In genomic region chr2:6882236-6882885, GRCm38 (mm10) we compare ENCODE assay signal across 14 mouse cellular contexts.
A peak's percentile ranks its signal among the peaks of the same experiment; 100 is the strongest.
DNase-seq lines count a peak whose midpoint lies in the region; ATAC-seq lines count a peak whose summit lies in the region.
"Had no signal": no experiment of that assay in that cellular context is flagged by ENCODE, and none has a peak within 500 bp of the region (broad histone marks: within the 10 kb centered on the region; RNA-seq: fewer than 3 reads in every experiment).

No protein-coding gene starts in this region.

- H3K9me3 ChIP-seq in neural tube, embryonic 11.5 days (ENCODE audit: control insufficient read depth, low read length): no peaks in the 10 kb centered on the region
- H3K9me3 ChIP-seq in hindbrain, embryonic 13.5 days: no peaks in the 10 kb centered on the region
- H3K9me3 ChIP-seq in midbrain, embryonic 16.5 days (replicated peaks; ENCODE audit: control insufficient read depth, low read length, poor library complexity, severe bottlenecking): no peaks in the 10 kb centered on the region
- H3K9me3 ChIP-seq: G1E; limb, embryonic 13.5 days had no signal

- peak; percentile 43; the same call in 1 of the 2 replicates for ATAC-seq in neural tube, embryonic 11.5 days (ENCODE audit: insufficient read depth, low FRiP score, low TSS enrichment)
- peak; percentile 34; the same call in 1 of the 2 replicates for ATAC-seq in hindbrain, embryonic 13.5 days (ENCODE audit: low FRiP score)
- ATAC-seq in midbrain, embryonic 16.5 days: no peak
- no peak for ATAC-seq in monocyte, adult 5-6 weeks (replicated peaks; ENCODE audit: insufficient number of reproducible peaks, low FRiP score, low TSS enrichment, poor library complexity, severe bottlenecking)

- DNase-seq in neural tube, embryonic 11.5 days (ENCODE audit: low spot score): no peak
- no peak for DNase-seq in neural tube, embryonic 10.5 days (ENCODE audit: extremely low spot score, low spot score)
- no peak for DNase-seq in left cerebral cortex, postnatal 14 days (ENCODE audit: low spot score in 2 of 2)
- no peak for DNase-seq in layer of hippocampus, postnatal 10 days (ENCODE audit: low spot score in 2 of 2)
- DNase-seq: heart, adult 18-20 months; heart, postnatal 36 days; kidney, adult 8-10 months; lung, adult 18-20 months; right cerebral cortex, postnatal 4 days had no signal

- no peak overlapping the region for H3K4me2 ChIP-seq in neural tube, embryonic 11.5 days (ENCODE audit: low read depth)
- peak overlapping the region; percentile 58 for H3K4me2 ChIP-seq in hindbrain, embryonic 13.5 days
- peak overlapping the region; percentile 68 for H3K4me2 ChIP-seq in midbrain, embryonic 16.5 days (ENCODE audit: low read length)
- H3K4me2 ChIP-seq: limb, embryonic 13.5 days had no signal

- H3K4me3 ChIP-seq in neural tube, embryonic 11.5 days (ENCODE audit: low read depth, low read length): no peak overlapping the region
- peak overlapping the region; percentile 45 for H3K4me3 ChIP-seq in hindbrain, embryonic 13.5 days
- peak overlapping the region; percentile 42 for H3K4me3 ChIP-seq in midbrain, embryonic 16.5 days (ENCODE audit: low read depth, low read length)
- H3K4me3 ChIP-seq: limb, embryonic 13.5 days had no signal

- no peak overlapping the region for H3K27ac ChIP-seq in neural tube, embryonic 11.5 days (ENCODE audit: low read depth, low read length)
- H3K27ac ChIP-seq in hindbrain, embryonic 13.5 days: peak overlapping the region; percentile 66
- peak overlapping the region; percentile 79 for H3K27ac ChIP-seq in midbrain, embryonic 16.5 days (ENCODE audit: low read length)
- H3K27ac ChIP-seq: limb, embryonic 13.5 days had no signal

- H3K9ac ChIP-seq in neural tube, embryonic 11.5 days (ENCODE audit: low read length): no peak overlapping the region
- H3K9ac ChIP-seq in hindbrain, embryonic 13.5 days: peak overlapping the region; percentile 72
- peak overlapping the region; percentile 58 for H3K9ac ChIP-seq in midbrain, embryonic 16.5 days (ENCODE audit: low read depth, low read length)
- H3K9ac ChIP-seq: limb, embryonic 13.5 days had no signal

- H3K4me1 ChIP-seq in neural tube, embryonic 11.5 days (ENCODE audit: control insufficient read depth, insufficient read depth, low read length): peaks cover 3% of the 10 kb centered on the region; the same call in 1 of the 2 replicates
- peaks cover 26% of the 10 kb centered on the region for H3K4me1 ChIP-seq in hindbrain, embryonic 13.5 days (replicated peaks)
- H3K4me1 ChIP-seq in midbrain, embryonic 16.5 days (ENCODE audit: control insufficient read depth, insufficient read depth, low read length): peaks cover 14% of the 10 kb centered on the region
- H3K4me1 ChIP-seq: limb, embryonic 13.5 days had no signal

- no peaks in the 10 kb centered on the region for H3K27me3 ChIP-seq in neural tube, embryonic 11.5 days (ENCODE audit: control insufficient read depth, insufficient read depth, low read length)
- H3K27me3 ChIP-seq in hindbrain, embryonic 13.5 days: no peaks in the 10 kb centered on the region
- no peaks in the 10 kb centered on the region for H3K27me3 ChIP-seq in midbrain, embryonic 16.5 days (ENCODE audit: control insufficient read depth, insufficient read depth, low read depth, low read length)
- H3K27me3 ChIP-seq: limb, embryonic 13.5 days had no signal

- intact Hi-C loops in left cerebral cortex, postnatal 14 days (cut with DNase I): loop anchor here (5.0 kb wide), 1 partner anchor 205 kb away; no protein-coding TSS in a partner anchor

- no peaks in the 10 kb centered on the region for H3K36me3 ChIP-seq in neural tube, embryonic 11.5 days (ENCODE audit: control insufficient read depth, insufficient read depth, low read length)
- H3K36me3 ChIP-seq in hindbrain, embryonic 13.5 days: no peaks in the 10 kb centered on the region
- H3K36me3 ChIP-seq in midbrain, embryonic 16.5 days (ENCODE audit: control insufficient read depth, insufficient read depth, low read length): no peaks in the 10 kb centered on the region
- H3K36me3 ChIP-seq: G1E; limb, embryonic 13.5 days had no signal

- WGBS in neural tube, embryonic 11.5 days: 69% methylated on average over 6 of the region's 6 CpGs
- 22% methylated on average over 6 of the region's 6 CpGs for WGBS in hindbrain, embryonic 13.5 days
- WGBS in midbrain, embryonic 16.5 days: 15% methylated on average over 6 of the region's 6 CpGs

Comparison
In these comparisons a context has a peak if more than half of its experiments do, and no peak if none do; other contexts are left out.
1. ATAC-seq: peak in neural tube, embryonic 11.5 days (single experiment) and hindbrain, embryonic 13.5 days (single experiment); none in midbrain, embryonic 16.5 days (single experiment) and monocyte, adult 5-6 weeks (single experiment).